Mouse (Mus musculus): ENCODE measurements around the gene Sart3. TPM values are rescaled to one million over a fixed set of nuclear protein-coding genes. Genes with fewer than 3 reads are reported as not detected.

Gene Sart3
- total RNA-seq, 2 experiments from 2014 or later, result 36.7 to 48.2 TPM

DNA sequence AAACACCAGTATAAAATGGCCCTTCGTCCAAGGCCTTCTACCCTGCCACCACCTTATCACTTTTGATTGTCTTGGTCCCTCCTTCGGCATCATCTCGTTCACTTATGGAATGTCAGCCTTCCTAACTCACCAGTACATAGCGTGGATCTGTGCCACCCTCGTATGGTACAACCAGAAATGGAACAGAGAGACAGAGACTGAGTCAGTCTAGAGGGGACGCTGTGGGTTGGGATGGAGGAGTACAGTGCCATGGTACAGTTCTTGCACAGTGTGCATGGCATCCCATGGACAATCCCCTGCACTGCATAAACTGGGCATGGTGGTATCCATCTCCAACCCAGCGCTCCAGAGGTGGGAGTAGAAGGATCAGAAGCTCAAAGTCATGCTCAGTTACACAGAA lies 43.6 kb downstream of the Sart3 start:
- no peak for DNase-seq (ENCODE audit: low spot score in 2 of 2)

DNA sequence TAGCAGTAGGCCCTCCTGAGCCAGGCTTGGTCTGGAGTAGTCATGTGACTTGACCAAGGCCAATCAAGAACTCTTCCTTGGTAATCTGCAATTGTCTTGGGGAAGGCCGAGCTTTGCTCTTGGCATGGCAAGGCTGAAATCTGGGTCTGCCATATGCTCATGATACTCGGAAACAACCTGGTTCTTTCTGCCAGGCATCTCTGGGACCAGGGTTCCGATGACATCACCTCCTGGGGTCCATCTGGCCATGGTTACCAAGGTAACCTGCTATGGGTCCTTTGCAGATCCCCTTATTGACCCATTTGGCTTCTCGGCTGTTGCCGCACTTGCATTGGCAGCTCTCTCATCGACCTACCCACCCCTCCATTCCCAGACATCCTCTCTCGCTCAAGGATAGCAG lies 44.3 kb downstream of the Sart3 start:
- no peak for DNase-seq (ENCODE audit: low spot score in 2 of 2)

- no peak for DNase-seq (ENCODE audit: low spot score in 2 of 2)
Measured at GRCm38 (mm10) chr5:113727238-113727637, 45.1 kb downstream of the Sart3 start.

DNA sequence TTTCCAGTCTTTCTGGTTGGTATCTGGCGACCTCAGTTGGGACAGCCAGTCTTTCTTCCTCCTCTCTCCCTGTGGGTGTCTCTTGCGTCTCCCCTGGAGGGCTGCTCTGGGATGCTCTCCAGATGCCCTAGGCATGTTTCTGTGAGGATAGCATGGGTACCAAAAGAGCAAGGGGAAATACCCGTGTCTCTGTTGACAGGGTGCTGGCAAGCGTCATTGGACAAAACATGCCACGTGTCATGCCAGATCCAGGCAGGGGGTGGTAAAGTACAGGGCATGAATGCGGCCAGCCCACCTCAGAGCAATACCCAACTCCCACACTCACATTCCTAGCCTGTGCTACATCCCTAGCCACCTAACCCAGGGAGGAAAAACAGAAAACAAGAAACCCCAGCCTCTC lies 45.7 kb downstream of the Sart3 start:
- DNase-seq (ENCODE audit: low spot score in 2 of 2), result no peak

- no peak for DNase-seq (ENCODE audit: low spot score in 2 of 2)
Measured at GRCm38 (mm10) chr5:113725417-113725816, 46.9 kb downstream of the Sart3 start.

DNA sequence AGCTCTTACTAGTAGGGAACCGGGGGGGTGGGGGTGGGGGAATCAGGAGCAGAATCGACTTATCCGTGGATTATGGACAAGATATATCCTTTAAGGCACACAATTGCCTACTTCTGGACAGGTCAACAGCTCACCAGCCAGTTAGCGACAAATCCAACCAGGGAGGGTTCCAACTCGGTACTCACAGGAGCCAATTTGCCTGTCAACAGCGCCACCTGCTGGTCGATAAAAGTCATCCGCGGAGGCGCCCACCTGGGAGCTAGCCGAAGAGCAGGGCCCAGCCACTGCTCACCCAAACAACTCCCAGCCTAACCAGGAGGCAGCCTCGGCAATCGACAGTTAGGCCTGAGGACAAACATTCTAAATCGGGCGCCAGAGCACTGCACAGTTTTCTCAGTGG lies 47.9 kb downstream of the Sart3 start, which contains the start of gene 1700069L16Rik:
Gene 1700069L16Rik (minus strand): TSS at position 327 of the 400 bp plus-strand sequence.
- peak; percentile 92 for DNase-seq (ENCODE audit: low spot score in 2 of 2)

GRCm38 (mm10) chr5:113723567-113724237 lies 48.6 kb downstream of the Sart3 start:
- peak; percentile 41 to 43 for DNase-seq (ENCODE audit: low spot score in 2 of 2)

DNA sequence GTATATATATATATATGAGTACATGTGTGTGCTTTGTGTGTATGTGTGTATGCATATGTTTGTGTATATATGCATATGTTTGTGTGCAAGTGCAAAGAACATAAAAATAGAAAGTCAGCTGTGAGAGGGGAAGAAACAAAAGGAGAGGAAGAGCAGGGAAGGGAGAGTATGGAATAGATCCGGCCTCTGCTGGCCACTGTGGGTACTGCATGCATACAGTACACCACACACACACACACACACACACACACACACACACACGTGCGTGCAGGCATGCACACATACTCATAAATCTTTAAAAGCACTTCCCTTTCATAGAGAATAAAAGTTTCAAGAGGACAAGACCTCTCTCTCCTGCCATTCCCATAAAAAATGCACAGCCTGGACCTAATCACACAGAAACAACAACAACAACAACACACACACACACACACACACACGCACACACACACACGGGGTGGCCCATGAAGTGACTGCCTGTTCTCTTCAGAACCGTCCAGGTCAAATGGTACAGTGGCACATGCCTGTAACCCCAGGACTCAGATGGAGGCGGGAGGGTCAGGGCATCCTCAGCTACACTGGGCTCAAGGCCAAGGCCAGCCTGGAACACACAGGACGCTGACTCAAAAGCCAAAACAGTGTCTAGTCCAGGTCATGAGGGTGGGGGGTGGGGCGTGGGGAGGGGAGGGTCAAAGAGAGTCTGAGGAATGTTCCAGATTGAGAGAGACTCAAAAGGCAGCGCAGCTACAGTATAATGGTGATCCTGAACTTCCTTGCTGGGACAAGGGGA lies 49.9 kb downstream of the Sart3 start:
- DNase-seq (ENCODE audit: low spot score in 2 of 2), result no peak

GRCm38 (mm10) chr5:113719221-113719661 lies 53.1 kb downstream of the Sart3 start:
- peak in 1 of 2 experiments; percentile 39 for DNase-seq (ENCODE audit: low spot score in 2 of 2)

GRCm38 (mm10) chr5:113716581-113717388 lies 55.5 kb downstream of the Sart3 start:
- peak; percentile 54 to 67 for DNase-seq (ENCODE audit: low spot score in 2 of 2)

- no peak for DNase-seq (ENCODE audit: low spot score in 2 of 2)
Measured at GRCm38 (mm10) chr5:113712861-113713260, 59.4 kb downstream of the Sart3 start.

DNA sequence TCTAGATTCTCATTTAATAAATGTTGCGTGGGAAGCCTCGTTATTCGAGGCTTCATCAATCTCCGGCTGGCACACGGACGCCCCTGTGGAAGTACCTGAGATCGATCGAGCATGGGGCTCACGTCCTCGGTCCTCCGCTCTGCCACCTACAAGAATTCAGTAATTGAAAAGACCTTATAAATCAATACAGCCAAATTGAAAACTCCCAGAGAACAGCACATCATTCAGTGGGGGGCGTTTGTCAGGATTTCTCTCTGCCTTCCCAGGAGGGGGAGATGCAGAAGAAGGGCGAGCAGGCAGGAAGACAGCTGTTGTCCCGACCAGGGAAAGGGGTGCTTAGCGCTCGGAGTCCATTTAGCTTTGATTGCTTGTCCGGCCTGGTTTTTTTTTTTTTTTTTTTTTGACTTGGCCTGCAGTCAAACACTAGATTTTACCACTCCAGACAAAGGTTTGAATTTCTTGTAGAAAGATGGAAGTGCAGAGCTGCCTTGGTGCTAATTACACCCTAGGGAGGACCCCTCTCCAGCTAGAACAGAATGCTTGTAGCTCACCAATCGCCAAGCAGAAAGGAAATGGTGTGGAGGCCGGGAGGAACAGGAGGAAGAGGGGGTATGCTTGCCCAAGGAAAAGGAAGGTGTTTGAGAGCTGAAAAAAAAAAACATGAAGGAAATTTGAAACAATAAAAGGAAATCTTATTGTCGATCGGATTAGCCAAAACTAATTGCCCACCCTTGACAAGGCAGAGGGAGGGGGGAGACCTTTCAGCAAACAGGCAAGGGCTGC lies 68.3 kb downstream of the Sart3 start:
- no peak for DNase-seq (ENCODE audit: low spot score in 2 of 2)

GRCm38 (mm10) chr5:113700388-113701023 lies 71.8 kb downstream of the Sart3 start:
- no peak for DNase-seq (ENCODE audit: low spot score in 2 of 2)

GRCm38 (mm10) chr5:113694415-113694814 lies 77.9 kb downstream of the Sart3 start:
- no peak for DNase-seq (ENCODE audit: low spot score in 2 of 2)

DNA sequence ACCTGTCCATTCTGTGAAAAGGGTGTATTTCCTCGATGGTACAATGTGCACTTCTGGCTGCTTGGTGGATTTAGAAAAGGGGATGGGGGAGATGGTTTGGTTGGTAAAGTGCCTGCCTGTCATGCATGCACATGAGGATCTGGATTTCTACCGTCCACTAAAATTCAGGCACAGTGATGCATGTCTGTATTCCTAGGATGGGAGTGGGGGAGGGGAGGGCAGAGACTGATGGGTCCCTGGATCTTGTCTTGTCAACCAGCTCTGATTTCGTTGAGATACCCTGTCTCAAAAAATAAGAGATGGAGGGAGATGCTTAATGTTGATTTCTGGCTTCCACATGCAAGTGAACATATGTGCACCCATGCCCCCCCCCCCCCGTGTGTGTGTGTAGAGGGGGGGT lies 78.3 kb downstream of the Sart3 start:
- no peak for DNase-seq (ENCODE audit: low spot score in 2 of 2)

DNA sequence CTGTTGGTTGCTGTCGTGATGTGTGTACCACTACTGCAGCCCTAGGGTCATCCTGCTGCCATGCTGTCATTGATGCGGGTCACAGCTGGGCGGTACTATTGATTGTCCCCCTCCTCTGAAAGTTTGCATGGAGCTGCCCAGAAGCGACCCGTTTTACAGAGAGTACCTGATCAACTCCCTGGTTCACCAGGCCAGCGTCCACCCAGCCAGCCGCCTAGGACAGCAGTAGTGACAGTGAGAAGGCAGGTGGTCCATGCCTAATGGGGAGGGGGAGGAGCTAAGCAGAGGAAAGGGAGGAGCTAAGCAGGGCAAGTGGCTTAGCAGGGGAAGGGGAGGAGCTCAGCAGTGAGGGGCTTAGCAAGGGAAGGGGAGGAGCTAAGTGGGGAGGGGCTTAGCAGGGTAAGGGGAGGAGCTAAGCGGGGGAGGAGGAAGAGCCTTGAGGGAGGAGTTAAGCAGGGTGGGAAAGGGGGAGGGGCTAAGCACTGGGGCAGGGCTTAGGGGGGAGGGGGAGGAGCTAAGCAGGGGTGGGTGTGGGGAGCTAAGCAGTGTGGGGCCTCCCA lies 79.0 kb downstream of the Sart3 start:
- DNase-seq (ENCODE audit: low spot score in 2 of 2), result no peak

All from layer of hippocampus, postnatal 10 days (tissue).